Mouse (Mus musculus): Measurements from ENCODE around the gene Eif2s2.

Gene Eif2s2

GRCm38 (mm10) chr2:154893548-154893947, 813 bp upstream of the Eif2s2 start:
- no peak for DNase-seq (ENCODE audit: low read depth, low spot score)

GRCm38 (mm10) chr2:154893045-154893385, 280 bp upstream of the Eif2s2 start:
- no peak for DNase-seq (ENCODE audit: low read depth, low spot score)

GRCm38 (mm10) chr2:154891585-154891984, 1.1 kb downstream of the Eif2s2 start:
- DNase-seq (ENCODE audit: low read depth, low spot score): no peak

GRCm38 (mm10) chr2:154876621-154877020, 16.1 kb downstream of the Eif2s2 start:
- DNase-seq (ENCODE audit: low read depth, low spot score): no peak

- no peak for DNase-seq (ENCODE audit: low read depth, low spot score)
These were observed 22.6 kb downstream of the Eif2s2 start for GRCm38 (mm10) chr2:154869954-154870641.

- no peak for DNase-seq (ENCODE audit: low read depth, low spot score)
These were observed 24.6 kb downstream of the Eif2s2 start for GRCm38 (mm10) chr2:154868106-154868505.

- no peak for DNase-seq (ENCODE audit: low read depth, low spot score)
These were observed 27.0 kb downstream of the Eif2s2 start for GRCm38 (mm10) chr2:154865696-154866095.

GRCm38 (mm10) chr2:154863672-154864071, 29.1 kb downstream of the Eif2s2 start:
- no peak for DNase-seq (ENCODE audit: low read depth, low spot score)

GRCm38 (mm10) chr2:154855383-154855782, 37.4 kb downstream of the Eif2s2 start:
- DNase-seq (ENCODE audit: low read depth, low spot score): peak; percentile 32

- DNase-seq (ENCODE audit: low read depth, low spot score): no peak
These were observed 44.6 kb downstream of the Eif2s2 start for GRCm38 (mm10) chr2:154848086-154848485.

- no peak for DNase-seq (ENCODE audit: low read depth, low spot score)
These were observed 56.2 kb downstream of the Eif2s2 start for GRCm38 (mm10) chr2:154836537-154836936.

- DNase-seq (ENCODE audit: low read depth, low spot score): no peak
These were observed 58.4 kb downstream of the Eif2s2 start for GRCm38 (mm10) chr2:154834149-154834865.

- DNase-seq (ENCODE audit: low read depth, low spot score): no peak
These were observed 60.3 kb downstream of the Eif2s2 start for GRCm38 (mm10) chr2:154832471-154832870.

- DNase-seq (ENCODE audit: low read depth, low spot score): no peak
These were observed 65.2 kb downstream of the Eif2s2 start for GRCm38 (mm10) chr2:154827521-154827920.

- DNase-seq (ENCODE audit: low read depth, low spot score): no peak
These were observed 66.6 kb downstream of the Eif2s2 start for GRCm38 (mm10) chr2:154826054-154826538.
